Mouse (Mus musculus): Measurements from ENCODE around the gene Vcp. TPM values are rescaled to one million over a fixed set of nuclear protein-coding genes. Genes with fewer than 3 reads are reported as not detected.

Vcp gene
- polyA plus RNA-seq, 1 experiment: 310 TPM

GRCm38 (mm10) chr4:42950065-42950558 is 50.2 kb downstream of the Vcp start:
- Histone ChIP-seq H3K4me3 (ENCODE audit: insufficient read depth, low read length) (peak overlapping the region; percentile 58), H3K27ac (ENCODE audit: insufficient read depth, low read length) (peak overlapping the region; percentile 68), H3K4me1 (ENCODE audit: control insufficient read depth, insufficient read depth, low read length) (peaks cover 19% of the 10 kb centered on the region)
- no peak for TF ChIP-seq CTCF (IDR thresholded peaks at IDR 0.05; ENCODE audit: borderline replicate concordance, insufficient read depth, low read length)
- TF ChIP-seq POLR2A (IDR thresholded peaks at IDR 0.05; ENCODE audit: low read depth, low read length): peak; percentile 74

GRCm38 (mm10) chr4:42949676-42950051 is 50.6 kb downstream of the Vcp start, which contains the start of gene Dnajb5:
Dnajb5 (plus strand) TSS chr4:42949814.
- TF ChIP-seq POLR2A (IDR thresholded peaks at IDR 0.05; ENCODE audit: low read depth, low read length): peak; percentile 65; the same call in 1 of the 2 replicates
- TF ChIP-seq CTCF (IDR thresholded peaks at IDR 0.05; ENCODE audit: borderline replicate concordance, insufficient read depth, low read length): no peak
- Histone ChIP-seq H3K4me3 (ENCODE audit: insufficient read depth, low read length) (peak within 1 kb of the TSS; percentile 58), H3K4me1 (ENCODE audit: control insufficient read depth, insufficient read depth, low read length) (peaks cover 19% of the 10 kb centered on the region), H3K27ac (ENCODE audit: insufficient read depth, low read length) (peak within 1 kb of the TSS; percentile 68)

- Histone ChIP-seq H3K4me3 (ENCODE audit: insufficient read depth, low read length) (peak overlapping the region; percentile 26; the same call in 1 of the 2 replicates), H3K27ac (ENCODE audit: insufficient read depth, low read length) (no peak overlapping the region), H3K4me1 (ENCODE audit: control insufficient read depth, insufficient read depth, low read length) (peaks cover 19% of the 10 kb centered on the region)
- TF ChIP-seq POLR2A (IDR thresholded peaks at IDR 0.05; ENCODE audit: low read depth, low read length) (peak; percentile 84), CTCF (IDR thresholded peaks at IDR 0.05; ENCODE audit: borderline replicate concordance, insufficient read depth, low read length) (no peak)
Observed at GRCm38 (mm10) chr4:42949051-42949675, 51.1 kb downstream of the Vcp start.

GRCm38 (mm10) chr4:42948527-42948926 is 51.8 kb downstream of the Vcp start:
- no peak for TF ChIP-seq CTCF (IDR thresholded peaks at IDR 0.05; ENCODE audit: borderline replicate concordance, insufficient read depth, low read length)
- no peak for TF ChIP-seq POLR2A (IDR thresholded peaks at IDR 0.05; ENCODE audit: low read depth, low read length)
- H3K27ac ChIP-seq (ENCODE audit: insufficient read depth, low read length): no peak overlapping the region
- no peak overlapping the region for H3K4me3 ChIP-seq (ENCODE audit: insufficient read depth, low read length)
- peaks cover 15% of the 10 kb centered on the region for H3K4me1 ChIP-seq (ENCODE audit: control insufficient read depth, insufficient read depth, low read length)

- H3K4me3 ChIP-seq (ENCODE audit: insufficient read depth, low read length): no peak overlapping the region
- no peak overlapping the region for H3K27ac ChIP-seq (ENCODE audit: insufficient read depth, low read length)
- TF ChIP-seq POLR2A (IDR thresholded peaks at IDR 0.05; ENCODE audit: low read depth, low read length): no peak
- TF ChIP-seq CTCF (IDR thresholded peaks at IDR 0.05; ENCODE audit: borderline replicate concordance, insufficient read depth, low read length): no peak
- H3K4me1 ChIP-seq (ENCODE audit: control insufficient read depth, insufficient read depth, low read length): peaks cover 11% of the 10 kb centered on the region
Observed at GRCm38 (mm10) chr4:42946733-42947290, 53.5 kb downstream of the Vcp start.

- no peak for TF ChIP-seq POLR2A (IDR thresholded peaks at IDR 0.05; ENCODE audit: low read depth, low read length)
- TF ChIP-seq CTCF (IDR thresholded peaks at IDR 0.05; ENCODE audit: borderline replicate concordance, insufficient read depth, low read length): no peak
- Histone ChIP-seq H3K4me1 (ENCODE audit: control insufficient read depth, insufficient read depth, low read length) (peaks cover 5% of the 10 kb centered on the region; the same call in 1 of the 2 replicates), H3K27ac (ENCODE audit: insufficient read depth, low read length) (no peak overlapping the region), H3K4me3 (ENCODE audit: insufficient read depth, low read length) (no peak overlapping the region)
Observed at GRCm38 (mm10) chr4:42945952-42946351, 54.4 kb downstream of the Vcp start.

GRCm38 (mm10) chr4:42945445-42945844 is 54.9 kb downstream of the Vcp start:
- no peak overlapping the region for H3K27ac ChIP-seq (ENCODE audit: insufficient read depth, low read length)
- TF ChIP-seq POLR2A (IDR thresholded peaks at IDR 0.05; ENCODE audit: low read depth, low read length): no peak
- TF ChIP-seq CTCF (IDR thresholded peaks at IDR 0.05; ENCODE audit: borderline replicate concordance, insufficient read depth, low read length): no peak
- H3K4me3 ChIP-seq (ENCODE audit: insufficient read depth, low read length): no peak overlapping the region
- 0 out of 2 replicates have a peak, but pooled peaks cover 3% of the 10 kb centered on the region for H3K4me1 ChIP-seq (ENCODE audit: control insufficient read depth, insufficient read depth, low read length)

- no peak overlapping the region for H3K27ac ChIP-seq (ENCODE audit: insufficient read depth, low read length)
- H3K4me3 ChIP-seq (ENCODE audit: insufficient read depth, low read length): no peak overlapping the region
- no peak for TF ChIP-seq CTCF (IDR thresholded peaks at IDR 0.05; ENCODE audit: borderline replicate concordance, insufficient read depth, low read length)
- no peak for TF ChIP-seq POLR2A (IDR thresholded peaks at IDR 0.05; ENCODE audit: low read depth, low read length)
- H3K4me1 ChIP-seq (ENCODE audit: control insufficient read depth, insufficient read depth, low read length): 0 out of 2 replicates have a peak, but pooled peaks cover 3% of the 10 kb centered on the region
Observed at GRCm38 (mm10) chr4:42945043-42945442, 55.3 kb downstream of the Vcp start.

GRCm38 (mm10) chr4:42944185-42944584 is 56.1 kb downstream of the Vcp start:
- Histone ChIP-seq H3K4me1 (ENCODE audit: control insufficient read depth, insufficient read depth, low read length) (0 out of 2 replicates have a peak, but pooled peaks cover 3% of the 10 kb centered on the region), H3K27ac (ENCODE audit: insufficient read depth, low read length) (no peak overlapping the region), H3K4me3 (ENCODE audit: insufficient read depth, low read length) (no peak overlapping the region)
- no peak for TF ChIP-seq CTCF (IDR thresholded peaks at IDR 0.05; ENCODE audit: borderline replicate concordance, insufficient read depth, low read length)
- TF ChIP-seq POLR2A (IDR thresholded peaks at IDR 0.05; ENCODE audit: low read depth, low read length): no peak

GRCm38 (mm10) chr4:42943341-42943740 is 57.0 kb downstream of the Vcp start:
- Histone ChIP-seq H3K4me3 (ENCODE audit: insufficient read depth, low read length) (no peak overlapping the region), H3K4me1 (ENCODE audit: control insufficient read depth, insufficient read depth, low read length) (no peaks in the 10 kb centered on the region)

More at GRCm38 (mm10) chr4:42943341-42943740, 57.0 kb downstream of the Vcp start:
- TF ChIP-seq POLR2A (IDR thresholded peaks at IDR 0.05; ENCODE audit: low read depth, low read length) (no peak), CTCF (IDR thresholded peaks at IDR 0.05; ENCODE audit: borderline replicate concordance, insufficient read depth, low read length) (no peak)
- H3K27ac ChIP-seq (ENCODE audit: insufficient read depth, low read length): no peak overlapping the region
